Mouse (Mus musculus) CH12.LX (cell line): ENCODE results near the gene Mettl21e. TPM values are rescaled to one million over a fixed set of nuclear protein-coding genes. Genes with fewer than 3 reads are reported as not detected.

Source experiments
- DNase-seq: peaks from one replicate; pipeline ENCODE4 v3.0.0-alpha.2; 2013; ENCODE audit errors: extremely low read depth
- H3K27ac ChIP-seq: 2 replicates; pipeline ENCODE4 v1.5.1; 2012; ENCODE audit warnings: low read depth, mild to moderate bottlenecking, control low read depth, moderate library complexity; ENCODE audit not compliant: insufficient read depth
- H3K27me3 ChIP-seq: replicated peaks from 2 replicates; pipeline ENCODE3; 2012; ENCODE audit warnings: inconsistent platforms
- H3K36me3 ChIP-seq, 2 experiments: replicated peaks in 1 of 2; 2 replicates each; pipeline versions ENCODE3 to v1.6.1; 2012; ENCODE audit warnings: inconsistent platforms in 1 of 2, low read length in 1 of 2, mild to moderate bottlenecking in 1 of 2, mixed read lengths in 1 of 2, moderate library complexity in 1 of 2; ENCODE audit not compliant: control insufficient read depth in 1 of 2, insufficient read depth in 1 of 2
- H3K4me1 ChIP-seq, 2 experiments: 2 replicates each; pipeline ENCODE4 v1.6.1; 2012; ENCODE audit warnings: inconsistent platforms in 1 of 2, moderate library complexity in 1 of 2; ENCODE audit not compliant: insufficient read depth in 2 of 2, control insufficient read depth in 1 of 2
- H3K4me2 ChIP-seq: 2 replicates; pipeline ENCODE4 v1.6.1; 2012; ENCODE audit warnings: low read depth, mild to moderate bottlenecking, control low read depth; ENCODE audit not compliant: poor library complexity, insufficient read depth, severe bottlenecking
- H3K4me3 ChIP-seq, 3 experiments: fragments of 150-350 bp in 1 of 3; sonication (generic) in 1 of 3; replicated peaks in 1 of 3; 2 replicates each; pipeline versions ENCODE3 to v1.5.1; 2011 to 2012; ENCODE audit warnings: low read depth in 2 of 3, low read length in 2 of 3, mild to moderate bottlenecking in 2 of 3, moderate library complexity in 2 of 3, control low read depth in 1 of 3, improper control_type of control experiment in 1 of 3, inconsistent platforms in 1 of 3, mixed read lengths in 1 of 3; ENCODE audit not compliant: poor library complexity in 1 of 3
- H3K79me2 ChIP-seq: replicated peaks from 2 replicates; pipeline ENCODE4 v1.6.1; 2012; ENCODE audit warnings: mild to moderate bottlenecking, moderate library complexity; ENCODE audit not compliant: control insufficient read depth, poor library complexity, insufficient read depth, severe bottlenecking; ENCODE audit errors: extremely low read depth
- H3K9ac ChIP-seq: 2 replicates; pipeline ENCODE4 v1.6.1; 2012; ENCODE audit warnings: low read depth, mild to moderate bottlenecking, control low read depth, moderate library complexity; ENCODE audit not compliant: insufficient read depth
- H3K9me3 ChIP-seq: replicated peaks from 2 replicates; pipeline ENCODE3; 2012; ENCODE audit warnings: low read length, inconsistent platforms, mixed read lengths
- BHLHE40 ChIP-seq: IDR thresholded peaks from 2 replicates; pipeline ENCODE4 v1.6.1; 2011; ENCODE audit warnings: mild to moderate bottlenecking, low read depth, low read length, improper control_type of control experiment
- CHD1 ChIP-seq: IDR thresholded peaks from 2 replicates; pipeline ENCODE4 v1.6.1; 2012; ENCODE audit warnings: low read depth, low read length, improper control_type of control experiment, inconsistent platforms
- CHD2 ChIP-seq: IDR thresholded peaks from 2 replicates; pipeline ENCODE4 v1.6.1; 2011; ENCODE audit warnings: low read length, improper control_type of control experiment
- E2F4 ChIP-seq: IDR thresholded peaks from 2 replicates; pipeline ENCODE4 v1.6.1; 2011; ENCODE audit warnings: low read depth, low read length, improper control_type of control experiment; ENCODE audit not compliant: insufficient replicate concordance
- ELF1 ChIP-seq: IDR thresholded peaks from 2 replicates; pipeline ENCODE4 v1.6.1; 2014; ENCODE audit warnings: low read depth, mild to moderate bottlenecking, inconsistent platforms, low read length, improper control_type of control experiment
- EP300 ChIP-seq: IDR thresholded peaks from 2 replicates; pipeline ENCODE4 v1.6.1; 2011; ENCODE audit warnings: low read length, improper control_type of control experiment
- ETS1 ChIP-seq: conservative IDR thresholded peaks from 2 replicates; pipeline ENCODE4 v1.6.1; 2012; ENCODE audit warnings: low read depth, mild to moderate bottlenecking, inconsistent platforms, low read length, improper control_type of control experiment, moderate library complexity
- GABPA ChIP-seq: IDR thresholded peaks from 2 replicates; pipeline ENCODE4 v1.6.1; 2012; ENCODE audit warnings: low read depth, low read length, improper control_type of control experiment, inconsistent platforms; ENCODE audit not compliant: insufficient replicate concordance
- HCFC1 ChIP-seq: IDR thresholded peaks from 2 replicates; pipeline ENCODE4 v1.6.1; 2012; ENCODE audit warnings: low read depth, mild to moderate bottlenecking, inconsistent platforms, low read length, improper control_type of control experiment
- KAT2A ChIP-seq: IDR thresholded peaks from 2 replicates; pipeline ENCODE4 v1.6.1; 2012; ENCODE audit warnings: low read length, improper control_type of control experiment, inconsistent platforms; ENCODE audit not compliant: insufficient replicate concordance
- MAX ChIP-seq: IDR thresholded peaks from 2 replicates; pipeline ENCODE4 v1.6.1; 2011; ENCODE audit warnings: low read length, improper control_type of control experiment
- MAZ ChIP-seq: IDR thresholded peaks from 2 replicates; pipeline ENCODE4 v1.6.1; 2012; ENCODE audit warnings: low read depth, mild to moderate bottlenecking, inconsistent platforms, low read length, improper control_type of control experiment, moderate library complexity
- MEF2A ChIP-seq: IDR thresholded peaks from 2 replicates; pipeline ENCODE4 v1.6.1; 2014; ENCODE audit warnings: low read depth, mild to moderate bottlenecking, inconsistent platforms, low read length, improper control_type of control experiment, borderline replicate concordance
- MYC ChIP-seq: IDR thresholded peaks from 2 replicates; pipeline ENCODE4 v1.6.1; 2011; ENCODE audit warnings: low read depth, mild to moderate bottlenecking, improper control_type of control experiment, low read length
- PAX5 ChIP-seq: IDR thresholded peaks from 2 replicates; pipeline ENCODE4 v1.6.1; 2012; ENCODE audit warnings: low read length, inconsistent platforms, mixed read lengths
- POLR2A ChIP-seq: IDR thresholded peaks from 2 replicates; pipeline ENCODE4 v1.6.1; 2011; ENCODE audit warnings: low read depth, mild to moderate bottlenecking, improper control_type of control experiment, low read length
- RAD21 ChIP-seq: IDR thresholded peaks from 2 replicates; pipeline ENCODE4 v1.6.1; 2011; ENCODE audit warnings: low read depth, mild to moderate bottlenecking, low read length, improper control_type of control experiment, moderate library complexity
- SIN3A ChIP-seq: IDR thresholded peaks from 2 replicates; pipeline ENCODE4 v1.6.1; 2012; ENCODE audit warnings: low read length, improper control_type of control experiment, inconsistent platforms
- SMC3 ChIP-seq: IDR thresholded peaks from 2 replicates; pipeline ENCODE4 v1.6.1; 2011; ENCODE audit warnings: low read depth, low read length, improper control_type of control experiment
- TBP ChIP-seq: conservative IDR thresholded peaks from 2 replicates; pipeline ENCODE4 v1.6.1; 2011; ENCODE audit warnings: low read depth, low read length, improper control_type of control experiment
- TCF12 ChIP-seq: IDR thresholded peaks from 2 replicates; pipeline ENCODE4 v1.6.1; 2014; ENCODE audit warnings: low read depth, mild to moderate bottlenecking, inconsistent platforms, low read length, improper control_type of control experiment
- UBTF ChIP-seq: IDR thresholded peaks from 2 replicates; pipeline ENCODE4 v1.6.1; 2012; ENCODE audit warnings: low read depth, mild to moderate bottlenecking, inconsistent platforms, low read length, improper control_type of control experiment, moderate library complexity
- USF1 ChIP-seq: IDR thresholded peaks from 2 replicates; pipeline ENCODE4 v1.6.1; 2014; ENCODE audit warnings: low read depth, mild to moderate bottlenecking, inconsistent platforms, low read length, improper control_type of control experiment
- USF2 ChIP-seq: conservative IDR thresholded peaks from 2 replicates; pipeline ENCODE4 v1.6.1; 2011; ENCODE audit warnings: low read depth, low read length, improper control_type of control experiment
- ZNF384 ChIP-seq: IDR thresholded peaks from 2 replicates; pipeline ENCODE4 v1.6.1; 2012; ENCODE audit warnings: low read depth, low read length, improper control_type of control experiment, inconsistent platforms
- dilution Hi-C: fragments of 300-500 bp; cut with MboI; formaldehyde crosslinking; loops from 2 replicates; pipeline ENCODE4 v1.14.3; 2020; ENCODE audit warnings: low sequenced_read_pairs; ENCODE audit not compliant: extremely low pct_unique_long_range_greater_than_20kb, extremely low pct_ligation_motif_present
- in situ Hi-C: fragments of 300-500 bp; cut with MboI; formaldehyde crosslinking; loops from 3 replicates; pipeline ENCODE4 v1.14.3; 2019; ENCODE audit warnings: low sequenced_read_pairs, low pct_ligation_motif_present, low pct_unique_long_range_greater_than_20kb, mixed read lengths
- polyA plus RNA-seq: library from polyadenylated mRNA; unstranded; fragments of >175 nt; gene quantifications from 2 replicates; pipeline ENCODE4 v1.2.1, GENCODE M21; 2012; ENCODE audit warnings: low read depth; ENCODE audit not compliant: insufficient read length
- total RNA-seq, 2 experiments: library from RNA; depleted of rRNA; stranded (reverse); fragments of 300-350 nt in 1 of 2; fragments of >200 nt in 1 of 2; gene quantifications; 2 replicates each; pipeline ENCODE4 v1.2.3; 2012 to 2014

The Mettl21e gene
- total and polyA plus RNA-seq, 3 experiments, result not detected

DNA sequence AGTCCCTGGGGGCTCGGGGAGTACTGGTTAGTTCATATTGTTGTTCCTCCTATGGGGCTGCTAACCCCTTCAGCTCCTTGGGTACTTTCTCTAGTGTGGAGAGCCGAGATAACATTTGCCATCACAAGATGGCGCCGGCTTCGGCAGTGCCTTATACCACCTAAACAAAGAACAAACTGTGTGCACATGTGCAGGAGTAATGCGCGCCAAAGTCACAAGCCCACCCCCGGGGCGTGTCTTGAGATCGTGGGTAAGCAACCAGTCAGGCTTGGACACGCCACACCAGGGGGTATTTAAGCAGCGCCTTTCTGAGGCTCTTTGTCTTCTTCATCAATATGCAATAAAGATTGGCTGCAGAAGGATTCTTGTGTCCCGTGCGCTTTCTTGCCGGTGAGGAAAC is 15.9 kb downstream of the Mettl21e start:
- H3K27ac ChIP-seq, result no peak overlapping the region

DNA sequence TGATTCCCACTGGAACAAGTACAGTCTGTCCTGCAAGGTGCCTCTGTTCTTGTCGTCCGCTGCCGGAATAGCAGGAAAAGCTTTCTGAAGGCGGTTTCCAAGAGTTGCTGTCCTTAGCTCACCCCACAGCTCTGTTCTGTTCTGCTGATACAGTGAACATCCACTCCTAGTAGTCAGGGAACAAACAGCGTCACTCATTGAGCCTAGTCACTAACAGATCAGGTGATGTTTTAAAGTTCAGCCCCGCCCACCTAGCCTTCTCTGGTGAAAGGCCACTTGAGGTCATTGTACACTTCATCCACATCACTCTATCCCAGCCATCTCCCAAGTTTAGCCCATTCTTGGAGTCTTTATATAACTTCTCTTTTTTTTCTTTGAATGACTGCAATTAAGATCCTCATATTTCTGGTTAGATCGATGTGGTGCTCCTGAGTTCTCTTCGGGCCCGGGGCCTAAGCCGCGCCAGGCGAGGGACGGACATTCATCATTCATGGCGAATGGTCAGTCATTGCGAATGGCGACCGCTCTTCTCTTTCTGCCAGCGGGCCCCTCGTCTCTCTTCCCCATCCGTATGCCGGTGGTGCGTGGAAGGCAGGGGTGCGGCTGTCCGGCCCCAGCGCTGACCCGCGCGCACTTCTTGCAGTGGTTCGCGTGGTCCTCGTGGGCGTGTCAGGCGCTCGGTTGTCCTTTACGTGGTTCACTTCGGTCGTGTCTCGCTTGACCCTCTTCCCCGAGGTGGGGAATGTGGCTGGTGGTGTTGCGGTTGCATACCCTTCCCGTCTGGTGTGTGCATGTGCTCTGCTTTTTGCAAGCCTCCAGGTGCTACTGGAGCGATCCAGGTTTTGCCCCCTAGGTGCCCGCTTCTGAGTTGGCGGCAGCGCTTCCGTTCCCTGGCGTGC is 20.2 kb downstream of the Mettl21e start:
- no peak overlapping the region for H3K27ac ChIP-seq
- no peaks in the 10 kb centered on the region for H3K4me1 ChIP-seq
- no peak overlapping the region for H3K9ac ChIP-seq
- dilution Hi-C loops, result no loop called here
- H3K4me3 ChIP-seq, result no peak overlapping the region
- no peak for DNase-seq
- TF ChIP-seq POLR2A (no peak), TBP (no peak), ZNF384 (no peak), BHLHE40 (no peak), HCFC1 (no peak), MAZ (no peak), PAX5 (no peak), USF1 (no peak), TCF12 (no peak), E2F4 (no peak), SMC3 (no peak), EP300 (no peak), ELF1 (no peak), ETS1 (no peak), MAX (no peak)
- H3K27me3 ChIP-seq, result no peaks in the 10 kb centered on the region
- no peak overlapping the region for H3K4me2 ChIP-seq
- no peaks in the 10 kb centered on the region for H3K36me3 ChIP-seq
- no peaks in the 10 kb centered on the region for H3K9me3 ChIP-seq
- H3K79me2 ChIP-seq, result no peaks in the 10 kb centered on the region
- in situ Hi-C loops, result no loop called here

More for the DNA sequence above, 15.9 kb downstream of the Mettl21e start:
- Histone ChIP-seq H3K4me2 (no peak overlapping the region), H3K9ac (no peak overlapping the region), H3K79me2 (no peaks in the 10 kb centered on the region), H3K4me3 (no peak overlapping the region), H3K27me3 (no peaks in the 10 kb centered on the region), H3K4me1 (no peaks in the 10 kb centered on the region), H3K9me3 (no peaks in the 10 kb centered on the region), H3K36me3 (no peaks in the 10 kb centered on the region)
- dilution Hi-C loops (no loop called here), in situ Hi-C loops (no loop called here)
- DNase-seq, result no peak
- no peak for TF ChIP-seq MYC
- TF ChIP-seq ETS1, result no peak
- TF ChIP-seq TCF12, result no peak
- no peak for TF ChIP-seq EP300
- no peak for TF ChIP-seq MAX
- TF ChIP-seq UBTF, result no peak
- no peak for TF ChIP-seq CHD2
- no peak for TF ChIP-seq CHD1
- TF ChIP-seq USF2, result no peak
- TF ChIP-seq MEF2A, result no peak
- no peak for TF ChIP-seq KAT2A
- TF ChIP-seq GABPA, result no peak
- TF ChIP-seq BHLHE40, result no peak
- no peak for TF ChIP-seq TBP
- TF ChIP-seq SMC3, result no peak
- no peak for TF ChIP-seq E2F4
- no peak for TF ChIP-seq SIN3A
- no peak for TF ChIP-seq RAD21
